Mouse (Mus musculus): Measurements from ENCODE around the gene Farp1. TPM values are rescaled to one million over a fixed set of nuclear protein-coding genes. Genes with fewer than 3 reads are reported as not detected.

Farp1 gene
- total RNA-seq, 2 experiments from 2014 or later: 7.2 to 8.3 TPM

- no peak for DNase-seq
Observed at GRCm38 (mm10) chr14:121263912-121264311, 228.9 kb downstream of the Farp1 start.

DNA sequence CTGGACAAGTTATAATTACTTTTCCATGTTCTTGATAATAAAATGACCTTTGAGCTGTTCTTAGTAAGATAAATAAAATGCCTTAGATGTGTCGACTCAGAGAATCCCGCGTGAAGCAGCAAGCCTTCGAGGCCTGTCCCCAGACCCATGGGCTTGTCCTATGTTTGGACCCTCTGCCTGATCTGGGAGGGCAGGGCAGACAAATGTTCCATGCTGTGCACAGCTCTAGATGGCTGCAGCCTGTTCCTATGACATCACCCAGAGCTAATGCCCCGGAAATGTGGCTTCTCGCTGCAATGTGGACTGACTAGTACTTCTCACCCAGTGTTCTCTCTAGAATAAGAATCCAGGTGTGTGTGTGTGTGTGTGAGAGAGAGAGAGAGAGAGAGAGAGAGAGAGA is 229.5 kb downstream of the Farp1 start:
- DNase-seq: no peak

DNA sequence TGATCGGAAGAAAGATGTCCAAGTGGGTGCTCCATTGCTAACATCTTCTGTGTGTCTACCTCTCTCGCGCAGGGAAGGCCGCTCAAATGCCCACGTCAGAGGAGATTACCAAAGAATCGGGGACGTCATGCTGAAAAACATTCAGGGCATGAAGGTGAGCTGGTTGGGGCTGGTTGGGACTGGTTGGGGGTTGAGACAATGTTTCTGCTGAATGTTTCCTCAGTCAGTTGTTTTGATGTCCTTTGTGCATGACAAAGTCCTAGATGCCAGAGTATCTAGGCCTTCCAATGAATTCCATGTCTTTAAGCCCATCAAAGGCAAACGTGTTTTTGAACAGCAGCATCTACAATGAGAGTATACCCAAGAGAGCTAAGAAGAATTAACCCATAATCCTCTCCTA is 232.8 kb downstream of the Farp1 start:
- no peak for DNase-seq

- no peak for DNase-seq
Observed at GRCm38 (mm10) chr14:121270490-121270889, 235.5 kb downstream of the Farp1 start.

GRCm38 (mm10) chr14:121274985-121275384 is 240.0 kb downstream of the Farp1 start:
- DNase-seq: no peak

DNA sequence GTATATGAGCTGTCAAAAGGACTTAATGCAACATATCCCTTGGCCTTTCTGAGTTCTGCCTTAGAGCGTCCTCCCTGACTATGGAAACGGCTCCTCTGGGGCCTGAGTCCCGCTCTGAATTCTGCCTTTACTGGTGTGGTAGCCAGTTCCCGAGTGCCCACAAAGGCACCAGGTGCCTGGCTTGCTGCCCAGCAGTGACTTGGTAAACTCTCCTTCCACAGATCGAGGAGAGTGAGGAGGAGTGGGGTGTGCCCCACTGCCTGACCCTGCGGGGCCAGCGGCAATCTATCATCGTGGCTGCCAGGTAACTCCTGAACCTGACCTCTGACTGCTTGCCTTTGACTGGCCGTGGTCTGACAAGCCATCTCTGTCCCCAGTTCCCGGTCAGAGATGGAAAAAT is 241.0 kb downstream of the Farp1 start:
- DNase-seq: no peak

GRCm38 (mm10) chr14:121279106-121279505 is 244.1 kb downstream of the Farp1 start:
- peak; percentile 59 for DNase-seq

DNA sequence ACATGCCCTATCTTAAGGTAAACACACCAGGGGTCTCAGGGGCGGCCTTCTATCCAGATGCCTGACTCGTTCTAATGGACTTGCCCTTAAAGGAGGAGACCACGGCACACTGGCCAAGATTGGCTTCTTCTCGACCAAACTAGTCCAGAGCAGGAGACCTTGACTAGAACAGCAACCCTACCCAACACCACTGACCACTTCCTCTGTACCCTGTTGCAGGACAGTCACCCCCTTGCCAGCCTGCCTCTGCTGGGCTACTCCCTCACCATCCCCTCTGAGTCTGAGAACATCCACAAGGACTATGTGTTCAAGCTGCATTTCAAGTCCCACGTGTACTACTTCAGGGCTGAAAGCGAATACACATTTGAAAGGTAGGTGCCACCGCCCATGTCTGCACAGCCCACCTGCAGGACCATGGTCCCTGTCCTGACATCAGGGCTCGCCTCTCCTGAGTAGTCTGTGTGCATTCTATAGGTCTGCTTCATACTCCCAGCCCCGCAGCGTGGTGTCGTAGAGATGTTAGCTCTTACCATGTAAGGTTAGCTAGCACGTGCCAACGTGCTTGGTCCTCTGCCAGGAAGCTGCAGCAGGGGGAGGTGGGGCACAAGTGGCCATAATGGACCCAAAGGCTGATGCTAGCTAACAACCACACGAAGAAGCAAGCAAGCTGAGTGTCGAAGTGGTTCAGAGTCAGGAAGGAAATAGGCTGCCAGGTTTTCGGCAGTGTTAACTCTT is 245.8 kb downstream of the Farp1 start:
- DNase-seq: no peak

GRCm38 (mm10) chr14:121281336-121281710 is 246.3 kb downstream of the Farp1 start:
- DNase-seq: no peak

- DNase-seq: no peak
Observed at GRCm38 (mm10) chr14:121285379-121286120, 250.6 kb downstream of the Farp1 start.

- DNase-seq: no peak
Observed at GRCm38 (mm10) chr14:121291881-121292280, 256.9 kb downstream of the Farp1 start.

GRCm38 (mm10) chr14:121292391-121292790 is 257.4 kb downstream of the Farp1 start:
- no peak for DNase-seq

DNA sequence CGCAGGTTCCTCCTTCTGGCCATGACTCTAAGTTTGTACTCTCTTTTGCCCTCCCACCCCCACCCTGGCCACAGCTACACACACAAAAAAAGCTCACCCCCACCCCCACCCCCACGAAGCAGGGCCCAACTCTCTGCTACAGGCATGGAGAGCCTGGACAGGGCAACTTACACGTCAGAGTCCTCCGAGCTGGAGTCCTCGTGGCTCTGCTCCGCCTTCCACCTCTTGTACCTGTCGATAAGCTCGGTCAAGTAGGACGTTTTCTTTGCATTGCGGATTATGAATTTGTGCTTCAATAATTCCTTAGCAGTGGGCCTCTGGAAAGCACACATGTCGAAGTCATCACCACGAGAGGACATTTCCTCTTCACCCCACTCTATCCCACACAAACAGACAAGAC is 259.5 kb downstream of the Farp1 start:
- DNase-seq: no peak

DNA sequence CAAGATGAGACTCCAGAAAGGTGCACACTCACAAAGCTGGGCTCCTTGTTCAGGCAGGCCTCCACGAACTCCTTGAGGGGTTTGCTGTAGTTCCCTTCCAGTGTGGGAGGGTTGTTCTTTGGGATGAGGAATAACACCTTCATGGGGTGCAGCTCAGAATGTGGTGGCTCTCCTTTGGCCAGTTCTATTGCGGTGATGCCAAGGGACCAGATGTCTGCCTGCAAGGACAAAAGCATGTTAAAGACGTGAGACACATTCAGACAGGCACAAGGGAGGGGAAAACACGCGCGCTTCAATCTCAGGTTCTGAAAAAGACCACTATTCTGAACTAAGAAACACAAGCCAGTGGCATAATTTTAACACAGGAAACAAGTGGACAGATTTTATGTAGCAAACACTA is 262.1 kb downstream of the Farp1 start:
- no peak for DNase-seq

- DNase-seq: no peak
Observed at GRCm38 (mm10) chr14:121298537-121298936, 263.5 kb downstream of the Farp1 start.

- DNase-seq: no peak
Observed at GRCm38 (mm10) chr14:121299093-121299492, 264.1 kb downstream of the Farp1 start.

GRCm38 (mm10) chr14:121304523-121304922 is 269.5 kb downstream of the Farp1 start:
- DNase-seq: no peak

- DNase-seq: no peak
Observed at GRCm38 (mm10) chr14:121305316-121306064, 270.5 kb downstream of the Farp1 start.

GRCm38 (mm10) chr14:121309909-121310308 is 274.9 kb downstream of the Farp1 start:
- no peak for DNase-seq

DNA sequence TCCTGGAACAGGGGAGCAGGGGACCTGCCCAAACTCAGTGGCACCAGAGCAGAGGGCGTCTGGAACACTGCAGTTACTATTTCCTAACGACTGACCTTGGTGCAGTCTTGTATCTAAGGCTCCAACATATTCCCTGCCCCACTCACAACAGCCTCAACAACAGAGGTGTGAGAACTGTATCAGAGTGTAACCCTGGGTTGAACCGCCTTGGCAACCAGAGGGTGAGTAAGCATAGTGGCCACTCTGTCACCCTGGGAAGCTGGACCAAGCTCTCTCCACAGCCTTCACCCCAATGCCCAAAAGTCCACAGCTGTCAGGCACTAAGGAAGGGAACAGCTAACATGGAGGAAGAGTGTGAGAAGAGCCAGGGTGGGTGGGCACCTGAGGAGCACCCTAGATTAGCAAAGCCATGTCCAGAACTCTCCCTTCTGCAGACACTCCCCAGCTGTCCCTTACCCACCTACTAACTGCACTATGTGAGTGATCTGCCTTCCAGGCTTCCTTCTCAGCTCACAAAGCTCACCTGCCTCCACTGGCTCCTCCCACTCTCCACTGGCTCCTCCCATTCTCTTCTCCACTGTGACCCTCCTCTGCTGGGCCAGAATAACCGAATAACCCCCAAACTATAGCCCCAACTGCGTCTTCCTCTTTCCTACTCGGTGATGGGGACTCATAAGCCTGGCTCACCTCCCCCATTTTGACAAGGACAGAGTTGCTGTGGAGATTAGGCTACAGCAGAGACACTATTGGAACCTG is 275.5 kb downstream of the Farp1 start:
- no peak for DNase-seq

DNA sequence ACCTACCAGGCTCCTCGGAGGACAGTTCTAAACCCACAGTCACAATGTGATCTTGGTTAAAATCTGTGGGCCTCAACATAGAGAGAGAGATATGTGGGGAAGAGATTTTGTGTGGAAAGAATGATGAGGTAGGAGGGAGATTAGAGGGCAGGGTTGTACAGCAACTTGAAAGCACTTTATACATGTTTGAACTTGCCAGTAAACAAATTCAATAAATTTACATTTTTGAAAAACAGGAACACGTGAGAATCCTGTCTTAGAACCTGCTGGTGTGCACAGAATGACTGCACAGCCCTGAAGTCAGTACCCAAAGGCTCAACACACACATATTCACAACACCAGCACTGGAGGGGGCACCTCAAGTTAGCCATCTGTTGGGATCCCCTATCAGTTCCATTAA is 276.1 kb downstream of the Farp1 start:
- DNase-seq: no peak

- DNase-seq: no peak
Observed at GRCm38 (mm10) chr14:121313283-121313682, 278.3 kb downstream of the Farp1 start.
